Comparison of ENCODE assay signal across 8 mouse cellular contexts in the genomic region with DNA sequence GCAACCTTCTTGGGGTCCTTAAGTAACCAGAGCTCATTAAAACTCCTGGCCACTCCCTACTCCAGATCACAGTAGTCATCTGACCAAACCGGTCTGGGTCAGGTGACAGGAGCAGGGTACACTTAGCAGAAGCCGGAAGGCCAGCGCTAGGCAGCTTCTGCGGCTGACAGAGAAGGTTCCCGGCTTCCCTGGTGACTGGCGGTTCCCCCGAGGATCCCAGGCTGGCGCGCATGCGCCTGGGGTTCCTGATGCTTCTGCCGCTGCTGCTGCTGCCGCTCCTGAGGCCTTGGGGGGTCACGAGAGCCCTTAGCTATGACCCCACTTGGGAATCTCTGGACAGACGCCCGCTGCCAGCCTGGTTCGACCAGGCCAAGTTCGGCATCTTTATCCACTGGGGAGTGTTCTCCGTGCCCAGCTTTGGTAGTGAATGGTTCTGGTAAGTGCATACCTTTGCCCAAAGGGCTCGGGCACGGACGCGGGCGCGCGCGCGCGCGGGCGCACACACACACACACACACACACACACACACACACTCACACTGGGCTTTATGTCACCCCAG. TPM values are rescaled to one million over a fixed set of nuclear protein-coding genes. Genes with fewer than 3 reads are reported as not detected.
DNase-seq lines count a peak whose midpoint lies in the region; ATAC-seq lines count a peak whose summit lies in the region.

No protein-coding gene starts in this region.

- peak overlapping the region; percentile 78 for H3K4me2 ChIP-seq in hindbrain, embryonic 11.5 days (replicated peaks; ENCODE audit: low read depth, low read length)

- no peaks in the 10 kb centered on the region for H3K36me3 ChIP-seq in hindbrain, embryonic 11.5 days (ENCODE audit: control insufficient read depth, insufficient read depth, low read length)

- H3K9me3 ChIP-seq in hindbrain, embryonic 11.5 days (ENCODE audit: control insufficient read depth, low read length): no peaks in the 10 kb centered on the region

- peaks cover 3% of the 10 kb centered on the region; the same call in 1 of the 2 replicates for H3K4me1 ChIP-seq in hindbrain, embryonic 11.5 days (replicated peaks; ENCODE audit: control insufficient read depth, insufficient read depth, low read length)

- H3K27me3 ChIP-seq in hindbrain, embryonic 11.5 days (ENCODE audit: control insufficient read depth, insufficient read depth, low read length): no peaks in the 10 kb centered on the region

- peak overlapping the region; percentile 57 for H3K4me3 ChIP-seq in hindbrain, embryonic 11.5 days (ENCODE audit: low read depth, low read length)

- no peak overlapping the region for H3K27ac ChIP-seq in hindbrain, embryonic 11.5 days (ENCODE audit: low read depth, low read length)

- ATAC-seq in hindbrain, embryonic 11.5 days (ENCODE audit: low FRiP score): peak; percentile 88

- peak; percentile 86 for DNase-seq in Muller cell, postnatal 12 days (ENCODE audit: inconsistent ontology term)
- DNase-seq in cerebellum, adult 9-11 months: peak; percentile 88
- peak; percentile 77 to 90 for DNase-seq in frontal cortex, adult 2 months (ENCODE audit: extremely low spot score in 1 of 2, low spot score in 1 of 2)
- DNase-seq in hindbrain, embryonic 11.5 days (ENCODE audit: low spot score): peak; percentile 89
- peak; percentile 87 to 90 for DNase-seq in layer of hippocampus, postnatal 10 days (ENCODE audit: low spot score in 2 of 2)
- DNase-seq in lung, postnatal 10 days: peak; percentile 91
- DNase-seq in ovary, postnatal 36 days (ENCODE audit: low spot score): peak; percentile 84
- peak; percentile 89 for DNase-seq in thymus, postnatal 25 days

- H3K9ac ChIP-seq in hindbrain, embryonic 11.5 days (ENCODE audit: low read depth, low read length): peak overlapping the region; percentile 65

- under 1% methylated on average over 30 of the region's 30 CpGs for WGBS in hindbrain, embryonic 11.5 days

RNA-seq across cellular contexts. Expression of a gene that starts 1.7 kb away (rescaled TPM):
- polyA plus RNA-seq in frontal cortex, adult 2 months (2012; rRNA removed): 45.3 and 49.9 TPM in 2 replicates
- polyA plus RNA-seq in hindbrain, embryonic 11.5 days (2014; fragmentation: Nextera tagmentation; extraction: Ambion mirVana): 24.4 and 28.2 TPM in 2 replicates
- 10 to 100 TPM; 42.4 to 43.0 TPM for total RNA-seq in layer of hippocampus, postnatal 10 days (2021)

RNA-seq across cellular contexts. Expression of a gene that starts 26.8 kb away (rescaled TPM):
- 14.5 and 16.0 TPM in 2 replicates for polyA plus RNA-seq in frontal cortex, adult 2 months (2012; rRNA removed)
- polyA plus RNA-seq in hindbrain, embryonic 11.5 days (2014; fragmentation: Nextera tagmentation; extraction: Ambion mirVana): 13.1 and 17.5 TPM in 2 replicates
- 10 to 100 TPM; 23.1 to 24.5 TPM for total RNA-seq in layer of hippocampus, postnatal 10 days (2021)

RNA-seq across cellular contexts. Expression of a gene that starts 51.7 kb away (rescaled TPM):
- 7.7 and 8.1 TPM in 2 replicates for polyA plus RNA-seq in frontal cortex, adult 2 months (2012; rRNA removed)
- polyA plus RNA-seq in hindbrain, embryonic 11.5 days (2014; fragmentation: Nextera tagmentation; extraction: Ambion mirVana): 3.8 and 5.0 TPM in 2 replicates
- 1 to 10 TPM; 8.8 to 9.4 TPM for total RNA-seq in layer of hippocampus, postnatal 10 days (2021)

RNA-seq across cellular contexts. Expression of a gene that starts 51.9 kb away (rescaled TPM):
- 31.7 and 32.8 TPM in 2 replicates for polyA plus RNA-seq in frontal cortex, adult 2 months (2012; rRNA removed)
- 24.4 and 26.3 TPM in 2 replicates for polyA plus RNA-seq in hindbrain, embryonic 11.5 days (2014; fragmentation: Nextera tagmentation; extraction: Ambion mirVana)
- total RNA-seq in layer of hippocampus, postnatal 10 days (2021): 10 to 100 TPM; 24.5 to 28.3 TPM
